Comparison of ENCODE assay signal across 8 mouse cellular contexts in the genomic region with DNA sequence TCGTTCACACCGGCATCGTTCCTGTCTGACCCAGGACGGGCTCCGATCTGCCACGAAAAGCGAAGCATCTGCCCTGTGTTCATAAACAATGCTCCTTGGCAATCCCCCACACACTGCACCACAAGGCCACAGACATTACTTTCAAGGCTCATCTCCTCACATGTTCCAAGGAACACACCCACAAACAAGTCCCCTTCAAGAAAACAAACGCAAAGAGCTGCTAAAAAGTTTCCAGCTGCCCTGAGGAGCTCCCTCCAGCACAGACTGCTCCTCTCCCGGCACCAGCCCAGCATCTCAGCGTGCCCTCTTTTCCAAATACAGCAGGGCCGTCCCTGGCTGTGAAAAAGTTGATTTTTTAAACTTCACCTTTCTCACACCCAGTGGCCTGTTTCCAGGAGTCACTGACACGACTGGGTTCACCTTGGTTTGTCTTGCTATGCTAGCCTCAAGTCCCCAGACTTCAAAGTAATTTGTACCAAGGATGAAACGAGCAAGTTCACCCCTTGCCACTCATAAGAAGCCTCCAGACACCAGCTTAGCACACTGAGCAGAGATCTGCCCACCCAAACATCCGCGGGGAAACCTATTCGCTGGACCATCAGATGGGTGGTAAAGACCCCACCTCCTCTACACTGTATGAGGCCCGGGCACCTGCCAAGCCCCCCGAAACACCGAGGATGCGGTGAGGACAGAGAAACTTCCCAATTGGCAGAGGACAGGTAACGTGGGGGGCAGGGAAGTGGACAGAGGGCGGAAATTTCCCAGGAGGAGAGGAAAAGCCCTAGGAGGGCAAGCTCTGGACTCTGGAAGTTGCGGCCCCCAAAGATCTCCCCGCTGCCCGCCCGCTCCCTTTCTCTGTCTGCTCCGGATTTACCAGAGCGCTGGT. TPM values are rescaled to one million over a fixed set of nuclear protein-coding genes. Genes with fewer than 3 reads are reported as not detected.
DNase-seq lines count a peak whose midpoint lies in the region; ATAC-seq and TF ChIP-seq lines count a peak whose summit lies in the region.

No protein-coding gene starts in this region.

- H3K36me3 ChIP-seq in heart, embryonic 12.5 days, result no peaks in the 10 kb centered on the region
- no peaks in the 10 kb centered on the region for H3K36me3 ChIP-seq in liver, embryonic 14.5 days (replicated peaks; ENCODE audit: control insufficient read depth, insufficient read depth, low read depth)

- no peak for TF ChIP-seq CTCF in cerebellum, adult 2 months (IDR thresholded peaks at IDR 0.05; ENCODE audit: borderline replicate concordance, insufficient read depth, low read depth, low read length)
- no peak for TF ChIP-seq CTCF in liver, embryonic 14.5 days (IDR thresholded peaks at IDR 0.05; ENCODE audit: low read depth)

- 1% methylated on average over 27 of the region's 28 CpGs for whole genome bisulfite sequencing in cerebellum, adult 2 months
- WGBS in heart, embryonic 12.5 days, result 14% methylated on average over 28 of the region's 28 CpGs
- WGBS in liver, embryonic 14.5 days (ENCODE audit: insufficient replicate concordance), result 16% methylated on average over 28 of the region's 28 CpGs

- H3K27ac ChIP-seq in cerebellum, adult 2 months (ENCODE audit: insufficient read depth, low read length), result peak overlapping the region; percentile 80
- peak overlapping the region; percentile 85; the same call in 1 of the 2 replicates for H3K27ac ChIP-seq in heart, embryonic 12.5 days (ENCODE audit: poor library complexity, severe bottlenecking)
- no peak overlapping the region for H3K27ac ChIP-seq in liver, embryonic 14.5 days

- no peak for TF ChIP-seq POLR2A in cerebellum, adult 2 months (IDR thresholded peaks at IDR 0.05; ENCODE audit: borderline replicate concordance, insufficient read depth, low read length)

- peak overlapping the region; percentile 93 for H3K4me2 ChIP-seq in heart, embryonic 12.5 days
- peak overlapping the region; percentile 87 for H3K4me2 ChIP-seq in liver, embryonic 14.5 days (ENCODE audit: low read depth)

- H3K4me3 ChIP-seq in cerebellum, adult 2 months (replicated peaks; ENCODE audit: insufficient read depth, low read depth, low read length), result peak overlapping the region; percentile 89
- H3K4me3 ChIP-seq in heart, embryonic 12.5 days, result peak overlapping the region; percentile 79
- peak overlapping the region; percentile 62 to 64 for H3K4me3 ChIP-seq in liver, embryonic 14.5 days (ENCODE audit: insufficient read depth in 1 of 2, low read depth in 2 of 2, low read length in 2 of 2)

- no peaks in the 10 kb centered on the region for H3K9me3 ChIP-seq in heart, embryonic 12.5 days (replicated peaks)
- no peaks in the 10 kb centered on the region for H3K9me3 ChIP-seq in liver, embryonic 14.5 days (ENCODE audit: control insufficient read depth, low read length)

- H3K27me3 ChIP-seq in cerebellum, adult 2 months (ENCODE audit: control insufficient read depth, insufficient read depth, low read length), result no peaks in the 10 kb centered on the region
- H3K27me3 ChIP-seq in heart, embryonic 12.5 days (replicated peaks), result peaks cover 14% of the 10 kb centered on the region
- peaks cover 8% of the 10 kb centered on the region for H3K27me3 ChIP-seq in liver, embryonic 14.5 days (ENCODE audit: control insufficient read depth, insufficient read depth, low read length)

- H3K9ac ChIP-seq in heart, embryonic 12.5 days, result peak overlapping the region; percentile 70
- peak overlapping the region; percentile 23 for H3K9ac ChIP-seq in liver, embryonic 14.5 days (replicated peaks)

- no peak for TF ChIP-seq EP300 in liver, embryonic 14.5 days (IDR thresholded peaks at IDR 0.05; ENCODE audit: low read depth)

- H3K4me1 ChIP-seq in cerebellum, adult 2 months (ENCODE audit: control insufficient read depth, insufficient read depth, low read length), result peaks cover 8% of the 10 kb centered on the region
- peaks cover 19% of the 10 kb centered on the region for H3K4me1 ChIP-seq in heart, embryonic 12.5 days (replicated peaks)
- peaks cover 3 to 8% of the 10 kb centered on the region in 2 experiments; a peak in 3 of 4 replicates for H3K4me1 ChIP-seq in liver, embryonic 14.5 days (replicated peaks; ENCODE audit: control insufficient read depth in 2 of 2, insufficient read depth in 2 of 2, low read length in 1 of 2)

- no peak for ATAC-seq in heart, embryonic 12.5 days (ENCODE audit: insufficient number of reproducible peaks, low FRiP score)
- no peak for ATAC-seq in liver, embryonic 14.5 days (ENCODE audit: insufficient read depth)

- peak; percentile 31 for DNase-seq in gastrocnemius, postnatal 25 days
- DNase-seq in gastrocnemius, postnatal 10 days, result no peak
- DNase-seq in A20 (ENCODE audit: low read depth, low spot score), result peak; percentile 46
- DNase-seq in cerebellum, adult 2 months, result peak; percentile 55 to 63
- no peak for DNase-seq in liver, embryonic 14.5 days (ENCODE audit: low read depth in 3 of 3, low spot score in 3 of 3)
- peak; percentile 6 for DNase-seq in retina, postnatal 1 day
- DNase-seq in right cerebral cortex, postnatal 4 days, result no peak

RNA-seq across cellular contexts. Expression of gene Dock9, which starts 0.8 kb away (rescaled TPM):
- total RNA-seq in gastrocnemius, postnatal 25 days (2021), result 10 to 100 TPM; 14.5 to 17.2 TPM
- 10 to 100 TPM; 28.3 to 35.0 TPM for total RNA-seq in gastrocnemius, postnatal 10 days (2021)
- 140 TPM in 2 replicates for polyA plus RNA-seq in cerebellum, adult 2 months (2012; rRNA removed)
- 7.0 and 7.1 TPM in 2 replicates for polyA plus RNA-seq in heart, embryonic 12.5 days (2016; fragmentation: Nextera tagmentation; extraction: Ambion mirVana)
- 1.5 and 1.8 TPM in 2 replicates for polyA plus RNA-seq in liver, embryonic 14.5 days (2012; rRNA removed)
- polyA plus RNA-seq in liver, embryonic 14.5 days (2014; fragmentation: Nextera tagmentation; extraction: Ambion mirVana), result 1.2 and 1.4 TPM in 2 replicates

Comparison
In these comparisons a context has a peak if more than half of its experiments do, and no peak if none do; other contexts are left out.
1. DNase-seq: peak in gastrocnemius, postnatal 25 days (single experiment), A20 (single experiment), cerebellum, adult 2 months (2 of 2) and retina, postnatal 1 day (single experiment); none in gastrocnemius, postnatal 10 days (single experiment), liver, embryonic 14.5 days (0 of 3) and right cerebral cortex, postnatal 4 days (single experiment).
2. RNA of gene Dock9, which starts 0.8 kb away (polyA plus RNA-seq): 140 TPM in cerebellum, adult 2 months; 7.0 to 7.1 TPM in heart, embryonic 12.5 days and 1.2 to 1.8 TPM in liver, embryonic 14.5 days; every median in the first group is over 10 times any median in the second.
3. Peak in every context shown above with its lines, with median percentiles within 50 percentile points of each other: H3K4me3 ChIP-seq.